Mouse (Mus musculus): Measurements from ENCODE around the gene Rfc2. TPM values are rescaled to one million over a fixed set of nuclear protein-coding genes. Genes with fewer than 3 reads are reported as not detected.

The Rfc2 gene
- polyA plus RNA-seq, 1 experiment from 2014 or later: 224 TPM

DNA sequence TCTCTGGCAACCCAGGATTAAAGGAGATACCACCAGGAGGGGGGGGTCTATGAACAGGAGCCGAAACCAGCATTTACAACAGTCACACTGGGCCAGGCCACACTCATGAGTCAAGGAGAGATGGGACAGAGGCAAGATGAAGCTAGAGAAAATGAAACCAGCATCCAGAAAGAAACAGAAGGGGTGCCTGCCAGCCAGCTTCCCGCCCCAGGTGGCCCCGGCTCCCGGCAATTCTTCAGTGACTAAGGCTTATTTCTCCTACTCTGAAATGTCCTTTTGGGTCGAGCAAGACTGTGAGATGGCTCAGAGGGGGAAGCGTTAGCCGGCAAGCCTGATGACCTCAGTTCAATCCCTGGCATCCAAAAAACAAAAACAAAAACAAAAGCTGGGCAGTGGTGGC is 34.4 kb upstream of the Rfc2 start:
- no peak overlapping the region for H3K4me3 ChIP-seq (ENCODE audit: low read depth, low read length)
- no peak for ATAC-seq (ENCODE audit: low read depth)
- 89% methylated on average over 7 of the region's 7 CpGs for WGBS
- no peaks in the 10 kb centered on the region for H3K27me3 ChIP-seq (replicated peaks; ENCODE audit: control insufficient read depth, insufficient read depth, low read length)
- H3K4me1 ChIP-seq (ENCODE audit: control insufficient read depth, insufficient read depth, low read length): peaks cover 8% of the 10 kb centered on the region
- DNase-seq (ENCODE audit: low spot score): no peak
- H3K9me3 ChIP-seq (ENCODE audit: control insufficient read depth, low read length): no peaks in the 10 kb centered on the region
- no peak overlapping the region for H3K27ac ChIP-seq (replicated peaks; ENCODE audit: low read depth, low read length)
- no peaks in the 10 kb centered on the region for H3K36me3 ChIP-seq (ENCODE audit: control insufficient read depth, insufficient read depth, low read length)
- H3K9ac ChIP-seq (ENCODE audit: low read depth, low read length): no peak overlapping the region
- no peak overlapping the region for H3K4me2 ChIP-seq (ENCODE audit: low read depth, low read length)

DNA sequence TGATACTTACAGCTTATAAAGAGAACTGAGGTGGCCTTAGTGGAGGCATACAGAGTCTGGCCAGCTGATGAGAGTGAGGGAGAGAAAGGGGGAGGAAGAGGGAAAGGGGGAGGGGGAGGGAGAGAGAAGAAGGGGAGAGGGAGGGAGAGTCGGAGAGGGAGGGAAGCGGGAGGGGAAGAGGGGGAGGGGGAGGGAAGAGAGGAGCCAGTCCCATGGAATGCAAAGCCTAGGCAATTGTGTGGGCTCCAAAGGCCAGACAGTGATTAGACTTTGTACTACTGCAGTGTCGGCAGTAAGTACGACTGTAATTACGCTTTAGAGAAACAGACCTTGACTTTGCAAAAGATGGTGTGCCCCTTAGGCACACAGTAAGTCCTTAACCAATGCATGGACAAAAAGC is 32.9 kb upstream of the Rfc2 start:
- WGBS: 38% methylated on average over 5 of the region's 5 CpGs
- Histone ChIP-seq H3K9me3 (ENCODE audit: control insufficient read depth, low read length) (no peaks in the 10 kb centered on the region), H3K36me3 (ENCODE audit: control insufficient read depth, insufficient read depth, low read length) (no peaks in the 10 kb centered on the region), H3K4me2 (ENCODE audit: low read depth, low read length) (no peak overlapping the region), H3K4me3 (ENCODE audit: low read depth, low read length) (no peak overlapping the region), H3K27ac (replicated peaks; ENCODE audit: low read depth, low read length) (no peak overlapping the region), H3K9ac (ENCODE audit: low read depth, low read length) (no peak overlapping the region), H3K27me3 (replicated peaks; ENCODE audit: control insufficient read depth, insufficient read depth, low read length) (no peaks in the 10 kb centered on the region), H3K4me1 (ENCODE audit: control insufficient read depth, insufficient read depth, low read length) (peaks cover 13% of the 10 kb centered on the region)
- DNase-seq (ENCODE audit: low spot score) (no peak), ATAC-seq (ENCODE audit: low read depth) (no peak)

DNA sequence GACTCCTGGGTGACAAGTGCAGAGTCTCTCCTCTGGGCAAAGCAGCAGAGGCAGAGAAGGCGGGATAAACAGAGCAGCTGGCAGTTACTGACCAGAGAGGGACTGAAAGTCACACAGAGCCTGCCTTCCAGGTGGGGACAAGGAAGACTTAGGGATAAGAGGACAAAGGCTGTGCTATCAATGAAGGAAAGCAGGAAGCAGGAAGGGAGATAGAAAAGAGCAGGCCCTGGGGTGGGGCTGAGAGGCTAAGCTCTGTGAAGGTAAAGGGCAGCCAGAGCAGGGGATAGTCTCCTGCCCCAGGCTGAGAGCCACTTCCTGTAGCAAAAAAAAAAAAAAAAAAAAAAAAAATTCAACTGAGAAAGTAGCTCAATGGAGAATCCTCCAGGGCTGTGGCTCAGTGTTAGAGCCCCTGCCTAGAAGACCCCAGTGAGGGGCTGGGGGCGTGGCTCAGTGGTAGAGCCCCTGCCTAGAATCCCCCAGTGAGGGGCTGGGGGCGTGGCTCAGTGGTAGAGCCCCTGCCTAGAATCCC is 31.5 kb upstream of the Rfc2 start:
- ATAC-seq (ENCODE audit: low read depth) (no peak), DNase-seq (ENCODE audit: low spot score) (no peak)
- WGBS: 90% methylated on average over 2 of the region's 3 CpGs
- Histone ChIP-seq H3K36me3 (ENCODE audit: control insufficient read depth, insufficient read depth, low read length) (no peaks in the 10 kb centered on the region), H3K9ac (ENCODE audit: low read depth, low read length) (no peak overlapping the region), H3K4me2 (ENCODE audit: low read depth, low read length) (no peak overlapping the region), H3K4me1 (ENCODE audit: control insufficient read depth, insufficient read depth, low read length) (peaks cover 13% of the 10 kb centered on the region), H3K27me3 (replicated peaks; ENCODE audit: control insufficient read depth, insufficient read depth, low read length) (no peaks in the 10 kb centered on the region), H3K9me3 (ENCODE audit: control insufficient read depth, low read length) (no peaks in the 10 kb centered on the region), H3K27ac (replicated peaks; ENCODE audit: low read depth, low read length) (no peak overlapping the region), H3K4me3 (ENCODE audit: low read depth, low read length) (no peak overlapping the region)

DNA sequence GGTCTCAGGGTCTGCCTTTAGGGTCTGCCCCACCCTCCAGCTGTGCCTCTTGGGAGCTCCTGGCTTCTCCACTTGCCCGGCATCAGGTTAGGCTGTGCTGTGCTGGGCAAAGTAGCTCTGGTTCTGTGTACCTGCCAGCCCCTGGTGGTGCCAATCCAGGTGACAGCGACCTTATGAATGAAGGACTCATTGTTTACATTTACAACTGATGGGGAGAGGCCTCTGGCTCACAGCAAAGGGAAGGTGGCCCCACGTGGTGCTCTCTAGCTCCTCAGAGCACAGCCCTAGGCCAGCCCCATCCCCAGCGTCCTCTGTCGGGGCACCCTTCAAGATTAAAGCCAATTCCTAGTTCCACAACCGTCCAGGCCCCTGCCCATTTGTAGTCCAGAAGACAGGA is 30.3 kb upstream of the Rfc2 start:
- peaks cover 20% of the 10 kb centered on the region for H3K4me1 ChIP-seq (ENCODE audit: control insufficient read depth, insufficient read depth, low read length)
- H3K4me2 ChIP-seq (ENCODE audit: low read depth, low read length): peak overlapping the region; percentile 89
- DNase-seq (ENCODE audit: low spot score): no peak
- peak overlapping the region; percentile 81 for H3K9ac ChIP-seq (ENCODE audit: low read depth, low read length)
- no peak for ATAC-seq (ENCODE audit: low read depth)
- H3K36me3 ChIP-seq (ENCODE audit: control insufficient read depth, insufficient read depth, low read length): no peaks in the 10 kb centered on the region
- 7% methylated on average over 6 of the region's 6 CpGs for WGBS
- no peaks in the 10 kb centered on the region for H3K27me3 ChIP-seq (replicated peaks; ENCODE audit: control insufficient read depth, insufficient read depth, low read length)
- H3K27ac ChIP-seq (replicated peaks; ENCODE audit: low read depth, low read length): peak overlapping the region; percentile 94
- H3K9me3 ChIP-seq (ENCODE audit: control insufficient read depth, low read length): no peaks in the 10 kb centered on the region
- peak overlapping the region; percentile 76 for H3K4me3 ChIP-seq (ENCODE audit: low read depth, low read length)

DNA sequence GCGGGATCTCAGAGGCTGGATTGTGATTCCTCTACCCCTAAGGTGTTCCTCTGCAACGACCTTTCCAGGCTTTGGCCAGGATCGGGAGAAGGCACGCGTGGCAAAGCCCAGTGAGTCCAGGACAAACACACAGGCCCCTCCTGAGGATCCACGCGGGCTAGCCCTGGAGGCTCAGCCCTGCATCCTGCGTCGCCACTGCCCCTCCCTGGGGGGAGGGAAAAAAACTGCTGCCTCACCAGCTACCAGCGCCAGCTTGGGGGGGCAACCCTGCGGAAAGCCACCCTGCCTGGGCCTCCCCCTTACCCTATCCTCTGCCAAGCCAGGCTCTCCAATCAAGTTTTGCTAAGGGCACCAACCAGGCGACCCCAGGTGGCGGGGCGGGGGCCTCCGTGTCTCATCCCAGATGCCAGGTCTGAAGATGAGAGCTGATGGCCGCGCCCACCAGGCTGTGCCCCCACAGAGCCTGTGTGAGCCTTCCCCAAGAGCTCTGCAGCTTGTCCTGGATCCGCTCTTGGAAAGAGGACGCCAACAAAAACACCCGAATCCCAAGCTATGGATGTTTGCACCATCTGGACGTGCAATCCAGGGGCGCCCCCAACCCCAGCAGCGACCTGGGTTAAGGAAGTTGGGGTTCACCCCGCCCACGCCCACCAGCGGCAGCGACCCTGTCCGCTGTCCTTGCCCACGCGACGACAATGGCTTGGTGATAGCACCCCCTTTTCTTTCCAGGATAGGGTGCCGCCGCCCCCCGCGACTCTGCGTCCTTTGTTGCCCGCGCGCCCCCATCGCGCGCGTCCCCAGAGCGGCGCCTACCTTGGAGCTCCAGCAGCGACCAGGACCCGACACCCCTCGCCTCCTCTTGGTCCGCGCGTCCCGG is 29.7 kb upstream of the Rfc2 start:
- no peaks in the 10 kb centered on the region for H3K27me3 ChIP-seq (replicated peaks; ENCODE audit: control insufficient read depth, insufficient read depth, low read length)
- DNase-seq (ENCODE audit: low spot score) (peak; percentile 60), ATAC-seq (ENCODE audit: low read depth) (peak; percentile 5; the same call in 1 of the 2 replicates)
- peaks cover 20% of the 10 kb centered on the region for H3K4me1 ChIP-seq (ENCODE audit: control insufficient read depth, insufficient read depth, low read length)
- H3K27ac ChIP-seq (replicated peaks; ENCODE audit: low read depth, low read length): peak overlapping the region; percentile 94
- no peaks in the 10 kb centered on the region for H3K36me3 ChIP-seq (ENCODE audit: control insufficient read depth, insufficient read depth, low read length)
- no peaks in the 10 kb centered on the region for H3K9me3 ChIP-seq (ENCODE audit: control insufficient read depth, low read length)
- peak overlapping the region; percentile 89 for H3K4me2 ChIP-seq (ENCODE audit: low read depth, low read length)
- 1% methylated on average over 38 of the region's 52 CpGs for WGBS
- H3K4me3 ChIP-seq (ENCODE audit: low read depth, low read length): peak overlapping the region; percentile 76
- peak overlapping the region; percentile 81 for H3K9ac ChIP-seq (ENCODE audit: low read depth, low read length)

DNA sequence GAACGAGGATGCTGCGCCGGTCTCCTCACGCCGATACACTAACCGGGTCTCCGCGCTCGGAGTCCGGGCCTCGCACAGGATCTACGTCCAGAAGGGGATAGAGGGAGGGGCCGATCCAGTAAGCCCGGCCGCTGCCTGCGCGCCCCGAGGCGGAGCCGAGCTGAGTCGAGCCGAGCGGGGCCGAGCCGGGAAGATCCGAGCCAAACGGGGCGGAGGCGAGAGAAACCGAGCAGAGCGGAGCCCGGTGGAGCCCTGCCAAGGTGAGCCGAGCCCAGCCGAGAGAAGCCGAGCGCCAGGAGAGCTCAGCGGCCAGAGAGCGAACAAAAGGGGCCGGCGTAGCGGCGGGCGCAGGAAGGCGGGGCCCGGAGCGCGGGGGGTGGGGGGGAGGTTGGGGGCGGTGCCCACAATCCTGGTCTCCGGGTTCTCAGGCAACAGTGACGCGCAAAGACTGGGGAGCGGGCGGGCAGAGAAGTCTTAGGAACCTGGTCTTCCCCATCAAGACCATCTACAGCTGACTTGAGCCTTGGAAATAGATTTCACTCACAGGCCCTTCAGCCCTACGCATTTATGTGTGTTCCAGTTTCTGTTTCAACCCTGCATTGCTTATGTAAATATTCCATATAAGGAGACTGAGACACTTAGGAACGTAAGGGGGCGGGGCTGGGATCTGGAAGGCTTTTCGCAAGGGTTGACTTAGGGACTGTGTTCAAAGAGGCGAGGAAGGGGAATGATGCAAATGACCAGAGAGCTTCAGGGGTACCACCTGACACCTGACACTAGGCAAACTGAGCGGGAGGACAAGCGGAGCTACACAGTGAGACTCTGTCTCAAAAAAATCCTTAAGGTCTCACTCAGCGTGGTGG is 28.8 kb upstream of the Rfc2 start, which contains the start of gene Clip2:
Gene Clip2, minus strand, starts transcription at position 325 of the 863 bp plus-strand sequence.
- ATAC-seq (ENCODE audit: low read depth) (peak; percentile 94), DNase-seq (ENCODE audit: low spot score) (peak; percentile 98)
- H3K9ac ChIP-seq (ENCODE audit: low read depth, low read length): peak within 1 kb of the TSS; percentile 81
- H3K4me3 ChIP-seq (ENCODE audit: low read depth, low read length): peak within 1 kb of the TSS; percentile 76
- no peaks in the 10 kb centered on the region for H3K36me3 ChIP-seq (ENCODE audit: control insufficient read depth, insufficient read depth, low read length)
- 0 out of 2 replicates have a peak, but pooled peaks cover 2% of the 10 kb centered on the region for H3K9me3 ChIP-seq (ENCODE audit: control insufficient read depth, low read length)
- H3K27me3 ChIP-seq (replicated peaks; ENCODE audit: control insufficient read depth, insufficient read depth, low read length): no peaks in the 10 kb centered on the region
- 2% methylated on average over 45 of the region's 61 CpGs for WGBS
- H3K4me2 ChIP-seq (ENCODE audit: low read depth, low read length): peak within 1 kb of the TSS; percentile 89
- peak within 1 kb of the TSS; percentile 94 for H3K27ac ChIP-seq (replicated peaks; ENCODE audit: low read depth, low read length)
- peaks cover 20% of the 10 kb centered on the region for H3K4me1 ChIP-seq (ENCODE audit: control insufficient read depth, insufficient read depth, low read length)

DNA sequence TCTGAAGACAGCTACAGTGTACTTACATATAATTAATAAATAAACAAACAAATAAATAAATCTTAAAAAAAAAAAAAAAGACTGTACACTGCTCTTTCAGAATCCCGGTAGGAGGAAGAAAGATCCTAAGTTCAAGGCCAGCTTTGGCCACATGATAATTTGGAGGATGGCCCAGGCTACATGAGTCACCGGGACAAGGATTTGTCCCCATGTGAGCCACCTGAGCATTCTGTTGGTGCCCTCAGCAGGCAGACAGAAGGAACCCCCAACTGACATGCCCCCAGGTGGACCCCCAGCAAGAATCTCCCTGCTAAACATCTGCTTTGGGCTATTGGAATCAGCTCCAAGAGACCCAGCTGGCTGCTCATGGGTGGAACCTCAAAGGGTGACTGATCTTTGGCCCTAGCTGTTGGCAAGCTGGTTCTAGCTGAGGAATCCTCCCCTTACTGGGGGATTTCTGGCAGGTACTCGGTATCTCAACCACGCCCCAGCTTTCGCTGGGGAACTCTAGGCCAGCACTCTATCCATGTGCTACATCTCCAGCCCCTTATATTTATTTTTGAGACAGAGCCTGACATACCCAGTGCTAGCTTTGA is 27.1 kb upstream of the Rfc2 start:
- DNase-seq (ENCODE audit: low spot score): no peak
- H3K9ac ChIP-seq (ENCODE audit: low read depth, low read length): no peak overlapping the region
- no peak overlapping the region for H3K4me2 ChIP-seq (ENCODE audit: low read depth, low read length)
- peaks cover 20% of the 10 kb centered on the region for H3K4me1 ChIP-seq (ENCODE audit: control insufficient read depth, insufficient read depth, low read length)
- no peak overlapping the region for H3K27ac ChIP-seq (replicated peaks; ENCODE audit: low read depth, low read length)
- H3K36me3 ChIP-seq (ENCODE audit: control insufficient read depth, insufficient read depth, low read length): no peaks in the 10 kb centered on the region
- 0 out of 2 replicates have a peak, but pooled peaks cover 4% of the 10 kb centered on the region for H3K9me3 ChIP-seq (ENCODE audit: control insufficient read depth, low read length)
- WGBS: 77% methylated on average over 5 of the region's 5 CpGs
- no peak overlapping the region for H3K4me3 ChIP-seq (ENCODE audit: low read depth, low read length)
- ATAC-seq (ENCODE audit: low read depth): no peak
- no peaks in the 10 kb centered on the region for H3K27me3 ChIP-seq (replicated peaks; ENCODE audit: control insufficient read depth, insufficient read depth, low read length)

Measured in embryonic facial prominence, embryonic 14.5 days (tissue).